Mouse (Mus musculus) forebrain, embryonic 11.5 days (tissue): ENCODE results near the gene Dctn3. TPM values are rescaled to one million over a fixed set of nuclear protein-coding genes. Genes with fewer than 3 reads are reported as not detected.
"Not testable (repeated sequence)": the region's sequence is repeated elsewhere in the genome, so short reads cannot be mapped to it uniquely, and the experiment has no call there.

ENCODE experiments used
- ATAC-seq: fragments of 200-750 bp; cut with Nextera tagmentation; replicated peaks from 2 replicates; pipeline ENCODE4 v1.8.0; 2017; ENCODE audit warnings: moderate TSS enrichment; ENCODE audit not compliant: low FRiP score
- DNase-seq: peaks from one replicate; pipeline ENCODE4 v3.0.0-alpha.2; 2017; ENCODE audit warnings: low spot score
- H3K27ac ChIP-seq: fragments of 300-500 bp; sonication (generic); 2 replicates; pipeline ENCODE4 v1.5.1; 2014; ENCODE audit warnings: low read depth, low read length
- H3K27me3 ChIP-seq: fragments of 300-500 bp; sonication (generic); 2 replicates; pipeline ENCODE4 v1.6.1; 2014; ENCODE audit warnings: mild to moderate bottlenecking, low read length, mixed read lengths; ENCODE audit not compliant: control insufficient read depth, insufficient read depth
- H3K36me3 ChIP-seq: fragments of 300-500 bp; sonication (generic); 2 replicates; pipeline ENCODE4 v1.6.1; 2014; ENCODE audit warnings: mild to moderate bottlenecking, low read length, moderate library complexity, mixed read lengths; ENCODE audit not compliant: control insufficient read depth, insufficient read depth
- H3K4me1 ChIP-seq: fragments of 300-500 bp; sonication (generic); replicated peaks from 2 replicates; pipeline ENCODE4 v1.6.1; 2014; ENCODE audit warnings: low read length, mixed read lengths; ENCODE audit not compliant: control insufficient read depth, insufficient read depth
- H3K4me2 ChIP-seq: fragments of 300-500 bp; sonication (generic); 2 replicates; pipeline ENCODE4 v1.6.1; 2014; ENCODE audit warnings: low read depth, mild to moderate bottlenecking, low read length, moderate library complexity, mixed read lengths; ENCODE audit not compliant: severe bottlenecking
- H3K4me3 ChIP-seq: fragments of 300-500 bp; sonication (generic); 2 replicates; pipeline ENCODE4 v1.5.1; 2014; ENCODE audit warnings: low read depth, low read length
- H3K9ac ChIP-seq: fragments of 300-500 bp; sonication (generic); 2 replicates; pipeline ENCODE4 v1.6.1; 2014; ENCODE audit warnings: low read length
- H3K9me3 ChIP-seq: fragments of 300-500 bp; sonication (generic); 2 replicates; pipeline ENCODE4 v1.6.1; 2016; ENCODE audit warnings: low read length, mixed read lengths; ENCODE audit not compliant: control insufficient read depth
- WGBS: fragments of 180-500 bp; shearing (Covaris S2); extraction: QIAGEN DNeasy Blood & Tissue Kit; methylation state at CpG from one replicate; pipeline ENCODE4 v1.1.7; 2014; 5-methylcytosine and 5-hydroxymethylcytosine counted together
- polyA plus RNA-seq: library from polyadenylated mRNA; unstranded; fragments of >200 nt; fragmentation: Nextera tagmentation; extraction: Ambion mirVana; gene quantifications from 2 replicates; pipeline ENCODE4 v1.2.1, GENCODE M21; 2014

The Dctn3 gene
- polyA plus RNA-seq, 1 experiment from 2014 or later = 135 TPM

DNA sequence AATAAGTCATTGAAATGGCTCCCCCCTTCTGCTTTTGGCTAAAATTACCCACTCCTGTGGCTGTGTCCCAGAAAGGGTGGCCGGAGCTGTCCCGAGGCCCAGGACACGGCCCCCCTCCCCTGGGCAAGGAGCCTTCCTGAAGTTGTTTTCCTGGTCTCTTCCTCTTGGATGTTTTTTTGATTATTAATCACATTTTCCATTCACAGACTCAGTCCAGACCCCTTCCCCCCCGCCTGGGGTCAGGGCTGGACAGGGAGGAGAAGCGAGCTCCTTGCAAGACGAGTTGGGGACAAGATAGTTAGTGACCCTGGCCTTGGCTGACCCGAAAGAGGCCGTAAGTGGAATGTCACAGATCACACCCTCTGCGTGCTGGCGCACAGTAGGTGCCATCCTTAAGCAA lies 23.2 kb downstream of the Dctn3 start, which contains the start of gene Il11ra1:
Gene Il11ra1, plus strand, starts transcription at position 207 of the 400 bp plus-strand sequence.
- not testable (repeated sequence) for H3K9me3 ChIP-seq, H3K27ac ChIP-seq, H3K27me3 ChIP-seq, H3K4me2 ChIP-seq, DNase-seq, ATAC-seq, H3K4me1 ChIP-seq, H3K4me3 ChIP-seq, H3K36me3 ChIP-seq, H3K9ac ChIP-seq
- WGBS = 84% methylated on average over 7 of the region's 10 CpGs

DNA sequence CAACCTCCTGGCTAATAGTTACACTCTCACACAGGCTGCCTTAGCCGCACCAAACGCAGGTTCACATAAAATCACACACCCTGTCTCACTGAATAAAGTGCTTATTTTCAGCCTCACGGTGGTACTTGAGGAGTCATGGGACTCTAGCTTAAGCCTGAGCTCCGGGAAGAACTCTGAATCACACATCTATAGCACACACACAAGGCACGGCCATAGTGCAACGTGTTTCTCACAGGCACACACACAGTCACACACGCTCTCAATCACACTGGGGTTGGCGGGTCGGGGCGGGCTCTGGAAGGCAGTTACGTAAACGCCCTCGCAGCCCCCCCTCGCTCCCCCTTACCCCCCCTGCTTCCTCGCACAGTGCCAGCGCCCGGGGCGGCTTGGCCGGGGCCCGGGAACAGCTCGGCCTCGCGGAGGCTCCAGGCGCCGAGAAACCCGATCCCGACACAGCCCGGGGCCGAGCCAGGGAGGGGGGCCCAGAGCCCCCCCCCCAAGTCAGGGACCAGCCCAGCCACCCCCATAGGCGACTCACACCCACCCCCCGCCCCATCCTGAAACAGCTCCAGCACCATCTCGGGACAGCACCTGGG lies 24.5 kb downstream of the Dctn3 start:
- not testable (repeated sequence) for H3K27ac ChIP-seq, H3K4me3 ChIP-seq, H3K4me1 ChIP-seq, H3K9me3 ChIP-seq, H3K27me3 ChIP-seq, H3K4me2 ChIP-seq, H3K9ac ChIP-seq, H3K36me3 ChIP-seq, ATAC-seq
- DNase-seq = peak; percentile 53
- WGBS = 9% methylated on average over 22 of the region's 32 CpGs

DNA sequence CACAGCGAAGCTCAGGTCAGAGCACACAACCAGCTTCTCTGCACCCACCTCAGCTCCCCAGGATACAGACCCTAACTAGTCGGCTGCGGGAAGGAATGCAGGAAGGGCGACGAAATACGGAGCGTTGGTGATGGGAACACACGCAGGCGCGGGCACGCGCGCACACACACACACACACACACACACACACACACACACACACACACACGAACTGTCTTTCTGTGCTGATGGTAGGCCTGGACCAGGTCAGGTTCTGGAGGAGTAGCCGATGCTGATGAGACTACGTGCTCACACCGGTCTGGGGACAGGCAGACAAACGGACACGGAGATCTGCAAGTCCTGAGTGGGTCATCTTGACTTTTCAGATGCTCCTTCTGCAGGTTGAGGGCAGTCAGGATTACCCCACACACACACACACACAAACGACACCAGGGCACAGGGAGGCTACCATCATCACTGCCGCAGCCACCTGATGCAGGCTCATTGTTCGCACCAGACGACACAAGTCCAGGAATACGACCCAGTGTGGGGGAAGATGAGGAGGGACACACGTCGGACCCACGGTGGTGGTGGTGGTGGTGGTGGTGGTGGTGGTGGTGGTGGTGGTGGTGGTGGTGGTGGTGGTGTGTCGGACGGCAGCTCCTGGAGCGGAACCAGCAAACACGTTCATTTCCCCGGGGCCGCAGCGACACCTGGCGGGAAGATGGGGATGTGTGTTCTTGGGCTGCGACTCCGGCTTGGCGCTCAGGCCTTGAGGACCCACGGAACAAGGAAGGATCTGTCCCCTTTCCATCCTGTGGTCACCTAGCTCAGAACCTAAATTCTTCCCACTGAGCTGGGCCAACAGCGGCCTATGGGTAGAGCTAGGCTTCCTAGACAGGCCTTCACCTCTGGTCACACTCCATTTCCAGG lies 25.8 kb downstream of the Dctn3 start, which contains the start of gene Cntfr:
Gene Cntfr, minus strand, starts transcription at position 160 of the 912 bp plus-strand sequence.
- H3K9ac ChIP-seq, H3K4me3 ChIP-seq, H3K36me3 ChIP-seq, H3K9me3 ChIP-seq, H3K27me3 ChIP-seq, ATAC-seq, H3K4me1 ChIP-seq, H3K27ac ChIP-seq: not testable (repeated sequence)
- 14% methylated on average over 24 of the region's 40 CpGs for WGBS
- DNase-seq = peak; percentile 92
- H3K4me2 ChIP-seq = peak within 1 kb of the TSS; percentile 36; the same call in 1 of the 2 replicates

DNA sequence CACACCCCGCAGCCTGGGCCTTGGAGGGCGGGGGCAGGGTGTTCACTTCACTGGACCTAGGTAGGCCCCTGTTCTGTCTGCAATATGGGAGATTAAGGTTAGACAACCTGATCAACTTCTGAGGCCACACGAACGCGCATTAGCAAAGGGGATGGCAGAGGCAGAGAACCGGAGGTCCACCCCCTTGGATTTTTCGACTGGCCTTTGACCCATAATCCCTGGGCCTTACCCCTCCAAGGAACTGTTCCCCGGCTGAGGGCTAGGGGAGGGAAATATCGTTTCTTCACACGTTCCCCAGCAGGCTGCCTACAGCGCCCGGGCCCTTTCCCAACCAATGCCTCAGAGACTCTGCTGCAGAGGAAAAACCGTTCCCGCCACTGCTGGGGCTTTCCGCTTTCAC lies 26.5 kb downstream of the Dctn3 start:
- H3K4me1 ChIP-seq, H3K9me3 ChIP-seq, H3K36me3 ChIP-seq, DNase-seq, H3K4me3 ChIP-seq, H3K4me2 ChIP-seq, ATAC-seq, H3K9ac ChIP-seq, H3K27ac ChIP-seq, H3K27me3 ChIP-seq: not testable (repeated sequence)
- 3% methylated on average over 11 of the region's 15 CpGs for WGBS

DNA sequence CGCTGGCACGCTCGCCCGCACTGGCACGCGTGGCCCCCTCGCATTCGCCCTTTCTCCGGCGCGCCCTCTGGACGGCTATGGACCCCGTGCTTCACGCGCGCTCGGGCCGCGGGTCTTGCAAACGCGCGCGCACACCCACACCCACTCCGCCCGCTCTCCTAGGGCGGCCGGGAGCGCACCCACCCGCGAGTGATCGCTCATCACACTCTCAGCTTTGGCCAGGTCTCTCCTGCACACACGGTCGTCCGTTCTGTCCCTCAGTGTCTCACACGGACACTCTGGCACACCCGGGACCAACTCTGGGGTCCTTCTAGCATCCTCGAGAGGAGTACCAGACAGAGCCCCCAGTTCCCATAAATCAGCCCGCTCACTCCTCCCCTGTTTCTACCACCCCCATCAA lies 27.2 kb downstream of the Dctn3 start:
- WGBS = 2% methylated on average over 13 of the region's 38 CpGs
- H3K4me1 ChIP-seq, DNase-seq, ATAC-seq, H3K9me3 ChIP-seq, H3K36me3 ChIP-seq, H3K9ac ChIP-seq, H3K4me3 ChIP-seq, H3K27ac ChIP-seq, H3K27me3 ChIP-seq: not testable (repeated sequence)
- peak overlapping the region; percentile 36; the same call in 1 of the 2 replicates for H3K4me2 ChIP-seq

DNA sequence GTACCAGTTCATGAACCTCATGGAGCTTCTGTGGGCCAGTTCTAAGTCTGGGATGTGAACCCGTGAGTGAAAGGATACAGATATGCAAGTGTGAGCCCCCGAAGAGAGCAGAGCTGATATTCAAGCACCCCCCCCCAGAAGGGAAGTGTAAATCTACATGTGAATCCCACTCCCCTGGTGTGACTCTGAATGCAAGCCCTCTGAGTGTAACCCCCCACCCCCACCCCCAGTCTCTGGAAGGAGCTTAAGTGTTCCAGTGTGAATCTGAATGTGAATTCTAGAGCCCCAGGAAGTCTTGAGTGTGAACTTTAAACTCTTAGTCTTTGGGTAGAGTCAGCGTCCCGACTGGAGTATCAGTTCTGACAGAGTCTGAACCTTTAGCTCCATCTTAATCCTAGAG lies 29.5 kb downstream of the Dctn3 start:
- not testable (repeated sequence) for H3K9me3 ChIP-seq, H3K4me1 ChIP-seq, H3K9ac ChIP-seq, H3K27me3 ChIP-seq, ATAC-seq, H3K27ac ChIP-seq, H3K36me3 ChIP-seq, DNase-seq
- H3K4me3 ChIP-seq = peak overlapping the region; percentile 16; the same call in 1 of the 2 replicates
- peak overlapping the region; percentile 29; the same call in 1 of the 2 replicates for H3K4me2 ChIP-seq
- 4% methylated on average over 4 of the region's 4 CpGs for WGBS

DNA sequence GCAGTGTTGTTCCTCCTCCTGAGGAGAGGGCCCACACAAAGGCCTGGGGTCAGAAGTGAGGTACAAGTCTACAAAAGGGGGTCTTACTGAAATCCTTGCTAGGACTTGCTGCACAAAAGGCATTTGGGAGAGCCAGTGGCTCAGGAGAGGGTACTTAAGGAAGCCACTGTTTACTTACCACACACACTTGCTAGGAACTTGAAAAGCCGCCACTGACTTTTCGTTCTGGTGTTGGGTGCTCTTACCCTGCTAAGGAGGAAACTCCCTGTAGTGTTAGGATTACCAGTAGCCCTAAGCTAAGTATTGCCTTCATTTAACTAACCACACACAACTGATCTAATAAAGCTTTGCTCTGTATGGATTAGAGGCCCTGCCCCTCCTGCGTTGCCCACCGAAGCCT lies 33.0 kb downstream of the Dctn3 start:
- not testable (repeated sequence) for DNase-seq, H3K4me3 ChIP-seq, H3K27ac ChIP-seq, H3K36me3 ChIP-seq, ATAC-seq, H3K9ac ChIP-seq, H3K27me3 ChIP-seq, H3K9me3 ChIP-seq, H3K4me2 ChIP-seq, H3K4me1 ChIP-seq
- no CpG with 5 or more reads among the region's 4 CpGs for WGBS

DNA sequence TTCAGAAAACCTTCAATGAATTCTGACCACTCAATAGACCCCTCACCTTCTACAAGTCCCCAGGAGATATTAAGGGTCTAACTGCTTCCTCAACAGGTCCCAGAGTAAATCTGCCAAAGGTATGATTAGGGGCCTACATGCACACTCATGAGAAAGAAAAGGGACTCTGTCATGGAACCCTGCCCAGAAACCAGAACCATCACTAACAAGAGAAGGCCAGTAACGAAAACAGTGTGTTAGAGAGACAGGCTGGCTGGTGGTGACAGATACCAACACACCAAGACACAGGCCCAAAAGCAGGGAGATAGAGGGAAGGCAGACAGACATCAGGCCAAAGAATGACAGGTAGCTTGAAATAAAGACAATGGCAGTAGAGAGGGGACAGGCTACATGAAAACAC lies 34.4 kb downstream of the Dctn3 start:
- H3K4me2 ChIP-seq, H3K27me3 ChIP-seq, DNase-seq, ATAC-seq, H3K36me3 ChIP-seq, H3K9me3 ChIP-seq, H3K4me3 ChIP-seq, H3K27ac ChIP-seq, H3K9ac ChIP-seq, H3K4me1 ChIP-seq: not testable (repeated sequence)
- 73% methylated on average over 1 of the region's 1 CpGs for WGBS
